Mouse (Mus musculus) midbrain, postnatal 0 days (tissue): ENCODE measurements around the gene Sh3rf3. TPM values are rescaled to one million over a fixed set of nuclear protein-coding genes. Genes with fewer than 3 reads are reported as not detected.

Experiments used
- ATAC-seq: fragments of 200-750 bp; cut with Nextera tagmentation; 2 replicates; pipeline ENCODE4 v1.8.0; 2017; ENCODE audit warnings: moderate number of reproducible peaks, mild to moderate bottlenecking, moderate TSS enrichment, moderate library complexity; ENCODE audit not compliant: low FRiP score
- DNase-seq: peaks from one replicate; pipeline ENCODE4 v3.0.0-alpha.2; 2015; ENCODE audit warnings: low spot score
- H3K27ac ChIP-seq: fragments of 300-500 bp; sonication (generic); 2 replicates; pipeline ENCODE4 v1.5.1; 2014; ENCODE audit warnings: low read depth, mild to moderate bottlenecking, low read length, mixed read lengths
- H3K27me3 ChIP-seq: fragments of 300-500 bp; sonication (generic); 2 replicates; pipeline ENCODE4 v1.6.1; 2014; ENCODE audit warnings: low read length, control low read depth, mixed read lengths; ENCODE audit not compliant: insufficient read depth
- H3K36me3 ChIP-seq: fragments of 300-500 bp; sonication (generic); 2 replicates; pipeline ENCODE4 v1.6.1; 2014; ENCODE audit warnings: low read length, control low read depth, mixed read lengths; ENCODE audit not compliant: insufficient read depth
- H3K4me1 ChIP-seq: fragments of 300-500 bp; sonication (generic); 2 replicates; pipeline ENCODE4 v1.6.1; 2014; ENCODE audit warnings: mild to moderate bottlenecking, control low read depth, antibody characterized with exemption, low read length, mixed read lengths; ENCODE audit not compliant: insufficient read depth
- H3K4me2 ChIP-seq: fragments of 300-500 bp; sonication (generic); 2 replicates; pipeline ENCODE4 v1.6.1; 2014; ENCODE audit warnings: low read depth, mild to moderate bottlenecking, low read length, mixed read lengths; ENCODE audit not compliant: poor library complexity, severe bottlenecking
- H3K4me3 ChIP-seq: fragments of 300-500 bp; sonication (generic); 2 replicates; pipeline ENCODE4 v1.5.1; 2014; ENCODE audit warnings: low read depth, mild to moderate bottlenecking, low read length, moderate library complexity
- H3K9ac ChIP-seq: fragments of 300-500 bp; sonication (generic); replicated peaks from 2 replicates; pipeline ENCODE4 v1.6.1; 2014; ENCODE audit warnings: mild to moderate bottlenecking, low read length, moderate library complexity, mixed read lengths; ENCODE audit not compliant: poor library complexity, severe bottlenecking
- H3K9me3 ChIP-seq: fragments of 300-500 bp; sonication (generic); 2 replicates; pipeline ENCODE4 v1.6.1; 2016; ENCODE audit warnings: low read length, control low read depth
- CTCF ChIP-seq: IDR thresholded peaks from 2 replicates; pipeline ENCODE4 v1.5.1; 2016; ENCODE audit warnings: antibody characterized with exemption, mild to moderate bottlenecking
- WGBS: fragments of 180-500 bp; shearing (Covaris S2); extraction: QIAGEN DNeasy Blood & Tissue Kit; methylation state at CpG from one replicate; pipeline ENCODE4 v1.1.7; 2014; 5-methylcytosine and 5-hydroxymethylcytosine counted together
- polyA plus RNA-seq: library from polyadenylated mRNA; unstranded; fragments of >200 nt; fragmentation: Nextera tagmentation; extraction: Ambion mirVana; gene quantifications from 2 replicates; pipeline ENCODE4 v1.2.1, GENCODE M21; 2015
- total RNA-seq: library from RNA; depleted of rRNA; stranded (reverse); fragments of >200 nt; gene quantifications from 2 replicates; pipeline ENCODE4 v1.2.3, GENCODE M21; 2014

The Sh3rf3 gene
- total and polyA plus RNA-seq, 2 experiments from 2014 or later = 4.6 to 31.9 TPM

GRCm38 (mm10) chr10:58890671-58891439 is 77.7 kb downstream of the Sh3rf3 start:
- 18% methylated on average over 16 of the region's 16 CpGs for WGBS
- Histone ChIP-seq H3K27me3 (no peaks in the 10 kb centered on the region), H3K9ac (no peak overlapping the region), H3K36me3 (no peaks in the 10 kb centered on the region), H3K4me3 (no peak overlapping the region), H3K27ac (no peak overlapping the region), H3K9me3 (no peaks in the 10 kb centered on the region), H3K4me2 (no peak overlapping the region), H3K4me1 (no peaks in the 10 kb centered on the region)
- DNase-seq = no peak
- TF ChIP-seq CTCF = no peak
- peak; percentile 53 for ATAC-seq

GRCm38 (mm10) chr10:58895431-58895830 is 82.3 kb downstream of the Sh3rf3 start:
- DNase-seq = no peak
- Histone ChIP-seq H3K27me3 (no peaks in the 10 kb centered on the region), H3K4me2 (no peak overlapping the region), H3K9me3 (no peaks in the 10 kb centered on the region), H3K4me3 (no peak overlapping the region), H3K9ac (no peak overlapping the region), H3K27ac (no peak overlapping the region), H3K4me1 (no peaks in the 10 kb centered on the region), H3K36me3 (no peaks in the 10 kb centered on the region)
- no peak for TF ChIP-seq CTCF
- no peak for ATAC-seq
- whole genome bisulfite sequencing = 95% methylated on average over 5 of the region's 5 CpGs

- 62% methylated on average over 3 of the region's 3 CpGs for WGBS
Observed at GRCm38 (mm10) chr10:58897009-58897543, 83.9 kb downstream of the Sh3rf3 start.

GRCm38 (mm10) chr10:58905253-58905652 is 92.1 kb downstream of the Sh3rf3 start:
- H3K9ac ChIP-seq = no peak overlapping the region
- H3K4me1 ChIP-seq = 0 out of 2 replicates have a peak, but pooled peaks cover 3% of the 10 kb centered on the region
- H3K36me3 ChIP-seq = no peaks in the 10 kb centered on the region
- no peaks in the 10 kb centered on the region for H3K27me3 ChIP-seq
- no peak overlapping the region for H3K4me3 ChIP-seq
- no peak overlapping the region for H3K4me2 ChIP-seq
- ATAC-seq (no peak), DNase-seq (peak; percentile 53)
- TF ChIP-seq CTCF = peak; percentile 40
- WGBS = 26% methylated on average over 6 of the region's 6 CpGs
- H3K27ac ChIP-seq = no peak overlapping the region
- H3K9me3 ChIP-seq = no peaks in the 10 kb centered on the region

More at GRCm38 (mm10) chr10:58897009-58897543, 83.9 kb downstream of the Sh3rf3 start:
- H3K4me2 ChIP-seq = no peak overlapping the region
- H3K4me1 ChIP-seq = no peaks in the 10 kb centered on the region
- DNase-seq (no peak), ATAC-seq (no peak)
- no peak overlapping the region for H3K27ac ChIP-seq
- no peak overlapping the region for H3K4me3 ChIP-seq
- H3K9me3 ChIP-seq = no peaks in the 10 kb centered on the region
- no peak overlapping the region for H3K9ac ChIP-seq
- no peaks in the 10 kb centered on the region for H3K36me3 ChIP-seq
- no peak for TF ChIP-seq CTCF
- no peaks in the 10 kb centered on the region for H3K27me3 ChIP-seq

GRCm38 (mm10) chr10:58907001-58907443 is 93.9 kb downstream of the Sh3rf3 start:
- Histone ChIP-seq H3K9me3 (no peaks in the 10 kb centered on the region), H3K4me2 (no peak overlapping the region), H3K27ac (no peak overlapping the region), H3K9ac (no peak overlapping the region), H3K36me3 (no peaks in the 10 kb centered on the region), H3K4me1 (0 out of 2 replicates have a peak, but pooled peaks cover 3% of the 10 kb centered on the region), H3K4me3 (no peak overlapping the region), H3K27me3 (no peaks in the 10 kb centered on the region)
- DNase-seq = peak; percentile 72
- no peak for TF ChIP-seq CTCF
- 41% methylated on average over 5 of the region's 5 CpGs for WGBS
- peak; percentile 52; the same call in 1 of the 2 replicates for ATAC-seq

- Histone ChIP-seq H3K9me3 (no peaks in the 10 kb centered on the region), H3K4me3 (no peak overlapping the region), H3K4me1 (0 out of 2 replicates have a peak, but pooled peaks cover 3% of the 10 kb centered on the region), H3K4me2 (no peak overlapping the region), H3K9ac (no peak overlapping the region), H3K27ac (no peak overlapping the region), H3K27me3 (no peaks in the 10 kb centered on the region), H3K36me3 (no peaks in the 10 kb centered on the region)
- DNase-seq (no peak), ATAC-seq (no peak)
- TF ChIP-seq CTCF = no peak
- 64% methylated on average over 8 of the region's 8 CpGs for WGBS
Observed at GRCm38 (mm10) chr10:58908451-58908850, 95.3 kb downstream of the Sh3rf3 start.
